Mouse (Mus musculus): ENCODE measurements around the gene Stk16. TPM values are rescaled to one million over a fixed set of nuclear protein-coding genes. Genes with fewer than 3 reads are reported as not detected.

Stk16 gene
- total RNA-seq, 2 experiments from 2014 or later = 94.9 to 125 TPM

Small RNA genes lying within 50 kb of the gene (microRNA-seq; reads per million reads assigned to microRNA genes)
- gene Gm27943 = not detected

Other genes starting within 250 kb of the Stk16 start
- gene Nhej1, start 85.6 kb upstream of the Stk16 start, total RNA-seq (2021) = 1 to 10 TPM; 7.1 to 7.9 TPM
- gene Slc23a3, start 76.9 kb upstream of the Stk16 start, total RNA-seq (2021) = under 1 TPM; 0.16 to 0.46 TPM
- 10 to 100 TPM; 38.0 TPM for gene Cnppd1, start 68.1 kb upstream of the Stk16 start, total RNA-seq (2021)
- gene Retreg2, start 68.1 kb upstream of the Stk16 start, total RNA-seq (2021) = 10 to 100 TPM; 81.4 to 95.7 TPM
- gene Zfand2b, start 42.2 kb upstream of the Stk16 start, total RNA-seq (2021) = 10 to 100 TPM; 30.2 to 35.1 TPM
- 10 to 100 TPM; 24.9 to 33.9 TPM for gene Abcb6, start 30.4 kb upstream of the Stk16 start, total RNA-seq (2021)
- 10 to 100 TPM; 13.7 to 16.8 TPM for gene Ankzf1, start 18.7 kb upstream of the Stk16 start, total RNA-seq (2021)
- gene Atg9a, start 18.6 kb upstream of the Stk16 start, total RNA-seq (2021) = 10 to 100 TPM; 38.0 to 43.7 TPM
- 10 to 100 TPM; 20.2 to 22.2 TPM for gene Glb1l, start within 50 bp of the Stk16 start, total RNA-seq (2021)
- 10 to 100 TPM; 26.0 to 70.0 TPM for gene Tuba4a, start 9.0 kb downstream of the Stk16 start, total RNA-seq (2021)
- gene A630095N17Rik, start 21.3 kb downstream of the Stk16 start, total RNA-seq (2021) = not detected
- 100 to 1,000 TPM in 1 of 2 experiments, 10 to 100 TPM in 1; 67.9 to 138 TPM for gene Dnajb2, start 25.6 kb downstream of the Stk16 start, total RNA-seq (2021)
- 10 to 100 TPM; 38.2 to 54.2 TPM for gene Ptprn, start 53.7 kb downstream of the Stk16 start, total RNA-seq (2021)
- gene Resp18, start 67.6 kb downstream of the Stk16 start, total RNA-seq (2021) = 100 to 1,000 TPM in 1 of 2 experiments, 10 to 100 TPM in 1; 90.7 to 118 TPM
- gene Dnpep, start 107.2 kb downstream of the Stk16 start, total RNA-seq (2021) = 100 to 1,000 TPM in 1 of 2 experiments, 10 to 100 TPM in 1; 88.1 to 112 TPM
- gene Des, start 149.5 kb downstream of the Stk16 start, total RNA-seq (2021) = 10 to 100 TPM; 18.6 to 19.5 TPM
- 10 to 100 TPM in 1 of 2 experiments, 1 to 10 TPM in 1; 9.8 to 10.8 TPM for gene Speg, start 164.5 kb downstream of the Stk16 start, total RNA-seq (2021)
- gene Gmppa, start 225.1 kb downstream of the Stk16 start, total RNA-seq (2021) = 10 to 100 TPM; 58.7 to 72.1 TPM
- 1 to 10 TPM; 3.1 to 4.8 TPM for gene Asic4, start 239.6 kb downstream of the Stk16 start, total RNA-seq (2021)

Data from adrenal gland, postnatal 36 days (tissue).